Mouse (Mus musculus) embryo, embryonic 11 days (tissue): Measurements from ENCODE around the gene Rbpjl.
A peak's percentile ranks its signal among the peaks of the same experiment; 100 is the strongest.

Experiments
- DNase-seq: peaks from one replicate; pipeline ENCODE4 v3.0.0-alpha.2; 2015

Gene Rbpjl

DNA sequence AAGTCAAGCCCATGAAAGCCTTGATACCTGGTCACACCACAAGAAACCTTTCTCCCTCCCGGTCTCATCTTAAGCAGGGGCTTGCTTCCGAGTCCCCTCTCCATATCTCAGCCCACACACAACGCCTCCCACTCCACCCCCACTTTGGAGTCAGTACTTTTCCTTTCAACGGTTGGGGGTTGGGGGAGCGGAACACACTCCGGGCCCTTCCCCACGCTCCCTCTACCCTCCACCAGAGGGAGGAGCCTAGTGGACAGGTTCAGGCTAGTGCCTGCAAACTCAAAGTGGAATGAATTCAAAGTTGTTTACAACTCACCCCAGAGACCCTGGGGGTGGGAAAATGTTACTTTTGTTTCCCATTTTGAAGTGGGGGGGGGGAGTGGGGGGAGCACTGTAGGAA is 27.8 kb downstream of the Rbpjl start:
- DNase-seq, result peak; percentile 53

DNA sequence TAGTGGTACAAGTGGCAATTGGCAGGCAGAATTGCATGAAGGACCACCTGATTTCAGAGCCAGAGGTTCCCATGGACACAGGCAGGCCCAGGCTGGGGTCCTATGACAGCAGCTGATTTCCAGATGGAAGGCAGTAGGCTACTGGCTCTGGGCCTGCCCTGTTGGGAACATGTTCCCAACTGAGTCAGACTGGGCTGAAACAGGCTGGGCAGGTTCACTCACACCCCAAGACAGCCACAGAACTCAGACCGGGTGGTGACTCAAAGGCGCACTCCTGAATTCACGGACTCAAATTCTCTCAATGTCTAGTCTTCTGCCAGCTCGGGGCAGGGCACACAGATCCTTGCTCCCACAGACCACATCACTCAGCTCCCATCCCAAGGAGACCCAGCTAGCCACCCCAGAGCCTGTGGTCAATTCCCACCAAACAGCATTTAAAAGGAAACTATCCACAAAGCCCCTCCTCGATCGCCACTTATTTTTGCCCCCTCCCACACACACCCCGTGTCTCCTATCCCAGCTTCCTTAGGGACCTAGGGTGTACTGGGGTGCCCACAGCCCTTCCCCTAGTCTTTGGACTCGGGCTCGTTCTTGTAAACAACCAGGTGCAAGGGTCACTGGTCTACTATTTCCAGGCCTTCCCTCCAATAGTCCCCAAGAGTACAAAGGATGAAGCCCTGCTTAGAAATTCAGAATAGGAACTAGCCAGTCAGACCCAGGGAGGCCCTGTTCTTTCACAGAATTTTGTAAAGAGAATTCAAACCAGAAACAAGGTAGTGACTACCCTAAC is 28.9 kb downstream of the Rbpjl start:
- DNase-seq, result no peak

DNA sequence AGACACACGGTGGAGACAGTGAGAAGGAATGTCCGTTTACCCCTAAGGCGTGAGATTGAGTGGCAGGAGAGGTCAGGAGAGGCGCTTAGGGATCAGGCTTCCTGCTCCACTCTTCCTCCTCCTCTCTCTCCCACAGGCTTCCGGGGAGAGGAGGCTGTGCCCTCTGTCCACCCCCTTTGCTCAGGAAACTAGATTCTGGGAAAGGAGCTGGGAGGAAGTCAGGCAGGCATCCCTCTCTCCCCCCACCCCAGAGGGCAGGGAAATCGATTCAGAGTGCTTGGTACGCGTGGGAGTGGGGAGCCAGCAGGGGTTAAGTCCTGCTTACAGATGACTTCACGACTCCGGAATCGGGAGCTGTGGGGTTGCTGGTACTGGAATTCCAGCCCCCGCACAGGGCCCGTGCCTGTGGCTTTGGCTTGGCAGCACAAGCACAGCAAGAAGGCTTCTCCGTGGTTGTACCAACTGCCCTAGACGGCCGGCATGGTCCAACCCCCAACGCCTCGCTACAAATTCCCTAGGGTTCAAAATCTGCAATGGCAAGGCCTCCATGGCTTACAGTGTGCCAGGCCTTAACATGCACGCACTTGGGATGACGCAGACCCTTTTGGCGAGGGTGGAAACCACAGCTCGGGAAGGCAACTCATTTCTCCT is 29.7 kb downstream of the Rbpjl start:
- no peak for DNase-seq

DNA sequence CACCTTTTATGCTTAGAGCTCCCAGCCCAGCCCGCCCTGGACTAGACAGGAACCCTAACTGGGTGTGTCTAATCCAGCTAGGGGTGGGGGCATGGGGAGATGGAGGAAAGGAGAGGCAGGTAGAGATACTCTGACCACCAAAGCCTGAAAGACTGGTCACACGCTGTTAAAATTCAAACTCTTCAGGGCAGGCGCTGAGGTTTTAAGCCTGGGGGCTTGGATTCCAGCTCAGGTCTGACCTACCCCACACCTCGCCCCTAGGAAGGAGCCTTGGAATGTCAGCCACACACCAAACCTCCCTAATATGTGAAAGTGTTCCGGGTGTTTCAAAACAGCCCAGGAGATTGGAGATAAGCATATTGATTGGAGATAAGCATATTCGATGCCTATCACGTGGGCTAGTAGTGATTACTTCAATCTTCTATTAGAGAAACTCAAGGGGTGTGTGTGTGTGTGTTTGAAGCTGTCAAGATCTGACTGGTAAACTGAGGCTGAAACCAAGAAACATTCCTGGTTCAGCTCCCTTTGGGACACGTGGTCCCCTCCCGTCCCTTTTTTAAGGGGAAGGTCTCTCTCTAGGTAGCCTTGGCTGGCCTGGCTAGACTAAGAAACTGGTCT is 30.4 kb downstream of the Rbpjl start:
- no peak for DNase-seq

DNA sequence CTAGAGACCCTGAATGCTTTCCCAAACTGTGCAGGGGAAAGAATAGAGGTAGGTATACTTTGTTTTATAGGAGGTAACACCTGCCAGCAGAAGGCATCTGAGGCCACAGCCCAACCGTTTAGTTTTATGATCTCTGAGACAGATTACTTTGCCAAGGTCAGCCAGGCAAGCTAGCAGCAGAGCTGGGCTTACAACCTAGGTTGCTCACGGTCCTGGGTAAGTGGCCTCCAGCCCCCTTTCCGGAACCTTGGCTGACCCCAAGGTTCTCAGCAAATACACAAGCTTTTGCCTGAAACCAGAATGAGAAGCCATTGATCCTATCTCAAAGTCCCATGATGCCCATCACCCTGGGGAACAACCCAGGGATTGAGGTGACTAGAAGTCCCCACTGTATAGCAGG is 31.7 kb downstream of the Rbpjl start:
- DNase-seq, result no peak

DNA sequence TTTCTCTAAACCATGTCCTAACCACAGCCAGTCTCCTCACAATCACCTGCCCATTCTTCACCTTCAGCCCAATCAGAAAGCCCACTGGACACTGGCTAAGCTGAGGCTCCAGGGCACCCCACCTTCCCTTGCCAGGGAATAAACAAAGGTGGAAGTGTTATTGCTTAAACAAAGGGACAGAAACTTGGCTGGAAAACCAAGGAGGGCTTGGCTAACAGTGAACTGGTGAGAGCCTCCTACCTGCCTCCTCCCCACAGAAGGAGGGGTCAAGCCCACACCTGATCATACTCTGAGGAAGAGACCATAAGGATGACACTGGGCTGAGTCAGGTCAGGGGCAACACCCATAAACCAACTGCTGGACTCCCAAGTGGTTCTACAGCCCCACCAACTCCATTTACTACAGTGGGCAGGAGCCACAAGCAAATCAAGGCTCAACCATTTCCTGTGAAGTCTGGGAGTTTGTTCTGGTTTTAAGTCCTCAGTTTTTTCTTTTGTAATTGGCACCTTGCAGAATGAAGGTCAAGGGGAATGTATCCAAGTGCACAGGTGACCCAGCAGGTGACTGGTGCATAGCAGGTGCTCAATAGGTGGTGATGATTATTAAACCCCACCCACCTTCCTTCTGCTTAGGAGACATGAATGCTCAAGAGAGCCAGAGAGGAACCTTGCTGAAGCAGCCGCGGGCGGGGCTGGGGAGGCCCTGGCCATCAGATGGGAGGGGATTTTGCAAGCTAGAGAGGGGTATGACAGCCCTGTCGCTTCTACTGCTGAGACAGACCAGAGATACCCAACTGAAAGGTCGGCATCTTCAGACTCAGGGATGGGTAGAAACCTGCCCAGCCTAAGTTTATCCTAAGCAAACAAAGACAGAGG is 32.5 kb downstream of the Rbpjl start:
- DNase-seq, result no peak

DNA sequence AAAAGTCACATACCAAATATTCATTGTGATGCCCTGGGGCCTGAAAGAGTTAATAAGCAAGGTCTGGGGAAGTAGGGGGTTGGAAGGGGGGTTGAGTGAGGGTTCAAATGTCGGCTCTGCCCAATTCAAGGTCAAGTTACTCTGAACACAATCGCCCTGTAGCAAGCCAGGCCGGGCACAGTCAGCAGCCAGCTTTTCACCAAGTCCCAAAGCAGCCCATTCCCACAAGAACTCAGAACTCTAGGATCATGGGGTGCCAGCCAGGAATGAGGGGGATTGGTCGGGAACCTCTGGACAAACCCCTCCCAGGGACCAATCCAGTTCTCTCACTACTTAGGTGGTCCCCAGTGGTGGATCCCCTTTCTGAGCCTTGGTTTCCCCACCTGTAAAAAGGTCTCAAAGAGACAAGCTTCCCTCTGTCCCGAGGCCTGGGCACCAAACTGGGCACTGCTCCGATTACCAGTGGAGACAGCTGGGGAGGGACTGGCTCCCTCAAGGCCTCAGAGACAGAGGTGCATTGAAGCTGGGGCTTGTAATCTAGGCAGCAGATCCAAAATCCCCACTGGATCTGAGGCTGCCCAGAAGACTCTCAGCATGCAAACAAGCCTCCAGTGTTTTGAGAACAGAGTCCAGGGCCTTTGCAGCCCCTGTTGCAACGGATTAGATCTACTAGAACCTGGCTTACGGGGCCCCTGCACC is 33.4 kb downstream of the Rbpjl start:
- no peak for DNase-seq

DNA sequence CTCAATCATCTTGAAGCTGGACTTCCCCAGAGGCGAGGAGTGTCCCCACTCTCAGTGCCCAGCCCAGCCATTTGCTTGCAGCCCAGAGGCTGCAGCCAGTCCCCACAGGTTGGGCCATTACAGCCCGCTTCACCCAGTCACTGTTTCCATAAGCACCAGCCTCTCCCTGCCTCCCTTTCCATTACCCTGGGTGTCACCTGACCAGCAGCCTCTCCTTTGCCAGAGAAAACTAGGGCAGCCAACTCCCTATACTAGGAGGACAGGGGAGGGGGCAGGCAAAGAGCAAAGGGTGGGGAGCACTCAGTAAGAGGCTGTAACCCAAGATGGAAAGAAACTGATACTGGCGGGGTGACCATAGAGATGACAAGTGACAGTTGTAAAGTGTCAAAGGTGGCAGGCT is 34.0 kb downstream of the Rbpjl start:
- DNase-seq, result no peak

DNA sequence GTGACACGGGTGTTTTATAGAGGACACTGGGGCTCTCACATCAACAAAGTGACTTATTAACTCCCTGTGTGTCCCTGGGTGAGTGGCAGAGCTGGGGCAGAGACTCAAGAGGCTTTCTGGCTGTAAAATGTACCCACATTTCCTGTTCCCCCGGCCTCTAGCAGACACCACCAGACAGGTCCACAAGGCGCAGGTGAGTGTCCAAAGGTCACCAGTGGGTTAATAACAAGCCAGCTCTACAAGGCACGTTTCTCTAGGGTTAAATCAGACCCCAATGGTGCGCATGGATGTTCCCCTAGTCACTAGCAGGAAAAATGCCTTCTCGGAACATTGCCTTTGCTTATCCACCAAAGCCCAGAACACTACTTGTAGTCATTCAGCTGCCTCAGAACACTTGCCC is 34.8 kb downstream of the Rbpjl start:
- DNase-seq, result no peak

DNA sequence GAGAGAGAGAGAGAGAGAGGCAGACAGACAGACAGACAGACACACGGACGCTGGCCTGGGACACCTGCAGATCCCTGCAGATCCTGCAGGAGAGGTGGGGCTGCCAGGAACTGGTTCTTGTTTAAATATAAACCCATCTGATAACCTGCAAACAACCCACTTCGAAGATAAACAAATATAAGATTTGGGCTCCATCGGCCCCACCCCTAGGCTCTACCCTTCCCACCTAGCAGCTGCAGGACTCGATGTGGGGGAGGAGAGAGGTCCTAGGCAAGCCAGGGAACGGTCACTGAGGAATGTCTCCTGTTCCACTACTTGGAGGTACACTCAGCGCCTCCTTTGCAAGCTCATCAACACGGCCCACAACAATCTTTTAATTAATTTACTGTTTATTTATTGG is 35.3 kb downstream of the Rbpjl start:
- DNase-seq, result no peak

DNA sequence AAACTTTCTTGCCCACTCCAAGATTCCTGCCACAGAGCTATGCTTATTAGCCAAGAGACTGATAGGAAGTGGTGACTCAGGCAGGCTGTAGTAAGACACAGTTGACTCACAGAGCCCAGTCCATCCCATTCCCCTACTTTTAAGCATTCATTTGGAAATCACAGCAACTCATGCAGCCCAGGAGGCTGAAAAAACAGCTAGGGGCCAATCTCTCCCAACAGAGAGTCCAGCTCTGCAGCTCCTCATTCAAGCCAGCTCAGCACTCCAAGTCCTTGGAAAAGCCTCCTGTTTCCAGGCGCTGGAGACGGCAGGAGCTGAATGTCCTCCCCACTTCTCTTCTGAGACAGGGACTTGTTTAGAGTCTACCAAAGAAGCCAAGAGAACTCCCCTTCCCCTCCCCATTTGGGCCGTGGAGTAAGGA is 36.1 kb downstream of the Rbpjl start:
- no peak for DNase-seq

DNA sequence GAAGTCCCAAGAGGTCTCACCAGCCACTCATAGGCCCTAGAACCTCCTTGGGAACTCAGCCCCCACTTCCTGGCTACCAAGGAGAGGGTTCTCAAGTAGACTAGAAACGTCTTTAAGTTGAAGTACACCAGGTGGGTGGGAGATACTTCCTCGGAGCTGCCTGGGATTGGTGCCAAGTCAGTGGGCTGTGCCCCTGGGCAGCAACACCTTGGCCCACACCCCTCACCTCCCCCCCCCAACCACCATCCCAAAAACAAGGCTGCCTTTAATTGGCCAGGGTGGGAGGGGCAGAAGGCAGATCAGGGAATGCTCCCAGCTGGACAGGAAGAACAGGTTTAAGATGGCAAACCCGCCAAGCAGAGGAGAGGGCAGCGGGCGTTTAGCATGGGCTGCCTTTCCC is 37.4 kb downstream of the Rbpjl start:
- no peak for DNase-seq

DNA sequence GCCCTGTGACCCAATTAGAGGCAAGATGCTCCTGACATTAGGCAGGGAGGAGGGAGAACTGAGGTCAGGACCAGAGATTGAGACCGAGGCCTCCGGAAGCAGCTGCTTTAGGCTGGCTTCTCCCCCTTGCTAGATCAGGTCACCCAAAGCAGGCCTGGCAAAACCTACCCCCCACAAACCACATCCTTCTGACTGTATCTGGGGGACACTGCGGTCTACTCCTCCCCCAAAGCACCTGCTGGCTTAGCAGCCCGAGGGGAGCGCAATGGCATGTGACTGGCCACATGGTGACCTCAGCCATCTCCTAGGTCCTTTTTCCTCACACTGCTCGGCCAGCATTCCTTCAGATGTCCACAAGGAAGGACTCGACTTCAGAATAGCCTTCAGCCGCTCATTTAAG is 38.2 kb downstream of the Rbpjl start:
- no peak for DNase-seq

DNA sequence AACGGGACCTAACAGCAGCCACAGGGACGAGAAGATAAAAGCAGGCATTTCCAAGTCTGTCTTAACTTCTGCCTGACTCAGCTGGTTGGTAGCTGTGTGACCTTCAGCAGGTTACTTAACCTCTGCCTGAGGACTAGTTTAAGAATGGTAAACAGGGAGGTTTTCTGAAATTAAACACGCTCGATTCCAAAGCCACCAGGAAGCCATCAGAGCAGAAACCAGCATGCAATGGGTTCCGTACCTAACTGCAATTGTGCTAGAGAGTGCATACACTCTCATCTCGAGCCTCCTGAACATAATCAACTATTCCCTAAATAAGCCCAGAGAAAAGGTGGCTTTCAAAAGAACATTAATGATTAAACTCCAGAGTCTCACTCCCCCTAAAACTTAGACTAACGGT is 38.8 kb downstream of the Rbpjl start:
- DNase-seq, result no peak

DNA sequence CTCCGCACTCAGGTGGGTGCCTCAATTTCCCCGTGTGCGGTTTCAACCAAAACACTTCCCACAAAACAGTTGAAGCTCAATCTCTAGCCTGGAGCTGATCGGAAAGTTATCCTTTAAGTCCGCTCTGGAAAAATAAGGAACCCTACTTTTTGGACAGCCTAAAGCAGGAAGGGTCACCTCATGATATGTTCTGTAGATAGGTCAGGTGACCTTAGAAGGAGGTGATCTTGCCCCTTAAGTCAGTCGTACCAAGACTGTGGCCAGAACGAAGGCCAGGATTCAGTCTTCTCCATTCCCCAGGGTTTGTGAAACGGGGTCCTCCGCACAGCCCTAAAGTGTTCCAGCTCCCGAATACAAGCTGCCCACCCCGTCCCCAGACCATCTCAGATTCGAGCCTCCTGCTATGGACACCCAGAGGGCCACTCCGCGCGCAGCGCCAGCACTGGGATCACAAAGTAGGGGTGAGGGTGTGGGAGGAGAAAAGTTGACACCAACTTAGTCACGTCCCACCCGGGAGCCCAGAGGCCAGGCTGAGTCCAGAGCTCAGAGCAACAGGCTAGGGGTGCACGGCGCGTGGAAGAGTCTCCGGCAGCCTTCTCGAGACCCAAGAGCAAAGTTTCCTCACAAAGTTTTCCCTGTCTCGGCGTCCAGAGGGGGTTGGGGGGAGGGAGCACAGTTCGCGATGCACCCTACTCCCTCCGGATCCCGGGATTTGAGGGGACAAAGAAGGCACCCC is 39.5 kb downstream of the Rbpjl start:
- DNase-seq, result no peak

DNA sequence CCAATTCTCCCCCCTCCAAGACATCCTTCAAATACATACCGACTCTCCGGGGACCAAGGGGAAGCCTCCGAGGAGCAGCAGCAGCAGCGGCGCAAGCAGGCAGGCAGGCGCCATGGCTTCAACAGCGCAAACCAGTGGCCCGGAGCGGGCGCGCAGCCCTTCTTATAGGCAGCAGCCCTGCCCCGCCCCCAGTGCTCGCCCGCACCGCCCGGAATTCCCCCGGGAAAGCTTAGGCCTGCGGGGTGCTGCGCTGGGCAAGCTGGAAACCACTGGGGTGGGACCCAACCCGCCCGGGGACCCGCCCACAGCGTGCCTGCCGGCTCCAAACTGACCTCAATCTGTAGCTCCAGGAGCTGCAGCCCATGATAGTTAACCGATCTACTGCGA is 40.1 kb downstream of the Rbpjl start:
- DNase-seq, result peak; percentile 88

DNA sequence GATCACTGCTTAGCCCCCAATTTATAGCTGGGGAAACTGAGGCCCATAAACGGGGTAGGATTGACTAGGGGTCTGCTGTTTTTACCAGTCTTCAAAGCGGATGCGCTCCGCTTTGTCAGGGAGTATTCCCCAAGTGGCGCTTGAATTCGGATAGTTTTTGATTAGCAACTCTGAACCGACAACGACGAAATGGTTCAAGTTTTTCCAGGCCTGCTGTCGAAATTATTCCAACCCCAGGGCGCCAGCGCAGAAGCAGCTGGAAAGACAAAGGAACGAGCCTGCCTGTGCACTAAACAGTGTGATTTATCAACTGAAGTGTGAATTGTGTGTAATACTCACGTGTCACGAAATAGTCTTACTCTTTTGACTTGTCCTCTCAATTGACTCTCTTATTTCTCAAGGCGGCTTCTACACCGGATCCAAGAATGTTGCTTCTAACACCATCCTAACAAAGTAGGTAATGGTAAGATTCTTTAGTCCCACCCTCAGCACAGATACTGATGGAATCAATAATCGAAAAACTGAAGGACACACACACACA is 40.6 kb downstream of the Rbpjl start, which contains the start of gene Sdc4:
Gene Sdc4, minus strand, starts transcription at position 428 of the 541 bp plus-strand sequence.
- no peak for DNase-seq

DNA sequence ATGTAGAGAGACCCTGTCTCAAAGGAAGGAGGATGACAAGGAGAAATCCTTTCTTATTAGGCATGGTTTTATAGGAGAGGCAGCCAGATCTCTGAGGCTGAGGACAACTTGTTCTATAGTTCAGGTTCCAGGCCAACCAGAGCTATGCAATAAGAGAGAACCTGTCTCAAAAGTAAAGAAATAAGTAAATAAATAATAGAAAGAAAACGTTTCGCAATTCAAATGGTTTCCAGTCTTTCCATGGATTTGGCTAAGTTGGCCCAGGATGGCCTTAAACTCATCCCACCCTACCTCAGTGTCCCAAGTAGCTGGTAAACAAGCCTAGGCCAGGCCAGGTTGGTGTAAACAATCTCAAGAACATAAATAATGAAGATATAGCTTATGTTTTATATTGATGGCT is 41.8 kb downstream of the Rbpjl start:
- DNase-seq, result no peak

DNA sequence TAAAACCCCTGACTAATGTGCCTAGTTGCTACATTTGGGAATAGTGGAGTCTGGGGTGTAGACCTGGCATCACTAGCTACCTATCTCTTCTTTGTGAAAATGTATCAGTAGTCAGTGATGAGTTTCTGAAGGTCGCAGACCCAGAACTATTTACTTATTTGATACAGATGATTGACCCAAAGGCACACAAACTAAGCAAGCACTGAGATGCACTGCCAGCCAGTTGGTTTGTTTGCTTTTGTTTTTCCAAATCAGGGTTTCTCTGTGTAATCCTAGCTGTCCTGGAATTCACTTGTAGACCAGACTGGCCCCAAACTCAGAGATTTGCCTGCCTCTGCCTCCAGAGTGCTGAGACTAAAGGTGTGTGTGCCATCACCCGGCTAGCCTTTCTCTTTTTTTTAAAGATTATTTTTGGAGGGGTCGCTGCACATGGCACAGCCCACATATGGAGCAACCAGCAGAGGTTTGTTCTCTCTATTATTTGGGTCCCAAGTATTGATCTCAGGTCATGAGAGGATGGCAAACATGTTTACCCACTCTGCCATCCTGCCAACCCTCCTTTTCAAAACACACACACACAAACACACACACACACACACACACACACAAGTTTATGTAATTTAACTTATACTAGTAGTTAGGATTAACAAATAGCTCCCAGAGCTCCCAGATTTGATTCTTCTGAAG is 42.6 kb downstream of the Rbpjl start:
- DNase-seq, result no peak

DNA sequence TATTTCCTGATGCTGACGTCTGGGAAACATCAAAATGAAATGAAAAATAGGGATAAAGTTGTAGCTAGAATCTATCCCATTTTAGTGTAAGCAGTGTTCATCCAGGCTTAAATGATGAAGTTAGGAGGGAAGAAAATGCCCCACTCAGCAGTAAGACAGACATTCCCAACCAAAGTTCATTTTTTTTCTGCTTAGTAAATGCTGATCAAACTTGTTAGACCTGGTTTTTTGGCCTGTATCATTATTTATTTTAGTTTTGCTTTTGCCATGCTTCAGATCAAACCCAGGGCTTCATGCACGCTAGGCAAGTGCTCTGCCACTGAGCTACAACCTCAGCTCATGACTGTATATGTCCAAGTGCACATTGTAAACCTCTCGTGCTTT is 43.1 kb downstream of the Rbpjl start:
- DNase-seq, result no peak

DNA sequence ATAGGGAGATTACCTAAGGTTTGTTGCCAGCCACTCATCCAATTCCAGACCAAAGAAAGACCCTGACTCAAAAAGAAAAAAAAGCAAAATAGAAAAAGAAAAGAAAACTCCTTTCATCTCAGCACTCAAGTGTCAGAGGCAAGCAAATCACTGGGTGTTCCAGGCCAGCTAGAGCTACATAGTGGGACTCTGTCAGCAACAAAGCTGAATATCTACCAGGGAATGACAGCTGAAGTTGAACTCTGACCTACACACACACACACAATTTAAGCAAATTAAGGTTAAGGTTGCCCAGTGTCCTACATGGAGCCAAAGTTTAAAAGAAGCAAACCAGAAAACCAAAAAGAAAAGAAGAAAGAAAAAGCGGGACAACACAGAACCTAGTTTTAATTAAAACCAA is 45.2 kb downstream of the Rbpjl start:
- no peak for DNase-seq
